Mouse (Mus musculus) neural tube, embryonic 12.5 days (tissue): Measurements from ENCODE around the gene Sdk2. TPM values are rescaled to one million over a fixed set of nuclear protein-coding genes. Genes with fewer than 3 reads are reported as not detected.

Experiments
- ATAC-seq: fragments of 200-750 bp; cut with Nextera tagmentation; 2 replicates; pipeline ENCODE4 v1.8.0; 2017; ENCODE audit warnings: low read depth, mild to moderate bottlenecking, moderate TSS enrichment, moderate library complexity; ENCODE audit not compliant: low FRiP score
- H3K27ac ChIP-seq: fragments of 300-500 bp; sonication (generic); 2 replicates; pipeline ENCODE4 v1.5.1; 2016
- H3K27me3 ChIP-seq: fragments of 300-500 bp; sonication (generic); replicated peaks from 2 replicates; pipeline ENCODE4 v1.6.1; 2016; ENCODE audit warnings: mild to moderate bottlenecking
- H3K36me3 ChIP-seq: fragments of 300-500 bp; sonication (generic); 2 replicates; pipeline ENCODE4 v1.6.1; 2016; ENCODE audit warnings: mild to moderate bottlenecking
- H3K4me1 ChIP-seq: fragments of 300-500 bp; sonication (generic); 2 replicates; pipeline ENCODE4 v1.6.1; 2016
- H3K4me2 ChIP-seq: fragments of 300-500 bp; sonication (generic); replicated peaks from 2 replicates; pipeline ENCODE4 v1.6.1; 2016; ENCODE audit warnings: mild to moderate bottlenecking
- H3K4me3 ChIP-seq: fragments of 300-500 bp; sonication (generic); 2 replicates; pipeline ENCODE4 v1.5.1; 2016
- H3K9ac ChIP-seq: fragments of 300-500 bp; sonication (generic); 2 replicates; pipeline ENCODE4 v1.6.1; 2016; ENCODE audit warnings: mild to moderate bottlenecking
- H3K9me3 ChIP-seq: fragments of 300-500 bp; sonication (generic); 2 replicates; pipeline ENCODE4 v1.6.1; 2016; ENCODE audit warnings: mild to moderate bottlenecking
- WGBS: fragments of 180-500 bp; shearing (Covaris S2); methylation state at CpG from one replicate; pipeline ENCODE4 v1.1.7; 2016; 5-methylcytosine and 5-hydroxymethylcytosine counted together
- polyA plus RNA-seq: library from polyadenylated mRNA; unstranded; fragments of >200 nt; fragmentation: Nextera tagmentation; extraction: Ambion mirVana; gene quantifications from 2 replicates; pipeline ENCODE4 v1.2.1, GENCODE M21; 2016

The Sdk2 gene
- polyA plus RNA-seq, 1 experiment from 2014 or later: 7.1 TPM

- peaks cover 24% of the 10 kb centered on the region for H3K36me3 ChIP-seq
- ATAC-seq: no peak
- peaks cover 60% of the 10 kb centered on the region for H3K4me1 ChIP-seq
- H3K4me2 ChIP-seq: no peak overlapping the region
- no peaks in the 10 kb centered on the region for H3K27me3 ChIP-seq
- H3K27ac ChIP-seq: no peak overlapping the region
- no peak overlapping the region for H3K9ac ChIP-seq
- H3K9me3 ChIP-seq: no peaks in the 10 kb centered on the region; the same call in 1 of the 2 replicates
- 80% methylated on average over 8 of the region's 8 CpGs for WGBS
- H3K4me3 ChIP-seq: no peak overlapping the region
Measured at GRCm38 (mm10) chr11:113737912-113738311, 328.9 kb downstream of the Sdk2 start.

GRCm38 (mm10) chr11:113737553-113737854 lies 329.3 kb downstream of the Sdk2 start:
- no peak for ATAC-seq
- H3K9me3 ChIP-seq: no peaks in the 10 kb centered on the region
- WGBS: 94% methylated on average over 3 of the region's 3 CpGs
- H3K4me1 ChIP-seq: peaks cover 60% of the 10 kb centered on the region
- H3K27me3 ChIP-seq: no peaks in the 10 kb centered on the region
- peaks cover 21% of the 10 kb centered on the region for H3K36me3 ChIP-seq
- H3K4me2 ChIP-seq: no peak overlapping the region
- no peak overlapping the region for H3K4me3 ChIP-seq
- H3K27ac ChIP-seq: no peak overlapping the region
- H3K9ac ChIP-seq: no peak overlapping the region

- Histone ChIP-seq H3K4me3 (no peak overlapping the region), H3K27me3 (no peaks in the 10 kb centered on the region), H3K9ac (no peak overlapping the region), H3K4me2 (no peak overlapping the region), H3K36me3 (peaks cover 16% of the 10 kb centered on the region), H3K4me1 (peaks cover 60% of the 10 kb centered on the region), H3K9me3 (no peaks in the 10 kb centered on the region), H3K27ac (no peak overlapping the region)
- ATAC-seq: no peak
- WGBS: 80% methylated on average over 11 of the region's 11 CpGs
Measured at GRCm38 (mm10) chr11:113736848-113737552, 329.8 kb downstream of the Sdk2 start.

DNA sequence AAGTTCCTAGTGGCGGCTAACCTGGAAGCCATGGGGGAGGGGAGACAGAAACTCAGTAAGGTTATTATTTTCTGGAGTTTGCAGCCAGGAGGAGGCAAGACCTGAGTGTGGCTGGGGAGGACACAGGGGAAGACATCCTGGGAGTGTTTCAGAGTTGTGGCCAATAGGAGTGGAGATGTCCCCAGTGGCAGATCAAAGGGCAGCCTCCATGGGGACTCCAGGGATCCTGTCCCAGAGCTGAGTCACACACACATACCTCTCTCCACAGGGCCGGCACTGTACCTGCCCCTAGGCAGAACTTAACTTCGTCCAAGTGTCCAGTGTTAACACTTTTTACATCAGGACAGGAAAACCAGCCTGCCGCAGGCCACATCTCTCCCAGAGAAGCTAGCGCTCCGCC lies 331.7 kb downstream of the Sdk2 start:
- no peak overlapping the region for H3K9ac ChIP-seq
- no peak overlapping the region for H3K4me2 ChIP-seq
- no peak overlapping the region for H3K4me3 ChIP-seq
- ATAC-seq: no peak
- no peaks in the 10 kb centered on the region for H3K9me3 ChIP-seq
- WGBS: 71% methylated on average over 6 of the region's 6 CpGs
- no peak overlapping the region for H3K27ac ChIP-seq
- peaks cover 3% of the 10 kb centered on the region for H3K36me3 ChIP-seq
- H3K27me3 ChIP-seq: no peaks in the 10 kb centered on the region
- H3K4me1 ChIP-seq: peaks cover 55% of the 10 kb centered on the region

GRCm38 (mm10) chr11:113733631-113734364 lies 333.0 kb downstream of the Sdk2 start:
- peaks cover 49% of the 10 kb centered on the region for H3K4me1 ChIP-seq
- no peak overlapping the region; the same call in 1 of the 2 replicates for H3K9ac ChIP-seq

GRCm38 (mm10) chr11:113731945-113732612 lies 334.8 kb downstream of the Sdk2 start:
- H3K4me2 ChIP-seq: no peak overlapping the region
- H3K36me3 ChIP-seq: peaks cover 24% of the 10 kb centered on the region
- WGBS: 94% methylated on average over 10 of the region's 10 CpGs
- H3K27ac ChIP-seq: no peak overlapping the region
- H3K4me3 ChIP-seq: no peak overlapping the region
- H3K4me1 ChIP-seq: peaks cover 45% of the 10 kb centered on the region
- no peaks in the 10 kb centered on the region for H3K27me3 ChIP-seq
- H3K9ac ChIP-seq: 0 out of 2 replicates have a peak overlapping the region, but pooled peaks have one; percentile 21
- no peaks in the 10 kb centered on the region for H3K9me3 ChIP-seq
- no peak for ATAC-seq

More at GRCm38 (mm10) chr11:113733631-113734364, 333.0 kb downstream of the Sdk2 start:
- WGBS: 52% methylated on average over 6 of the region's 6 CpGs
- no peak overlapping the region for H3K27ac ChIP-seq
- peaks cover 7% of the 10 kb centered on the region for H3K36me3 ChIP-seq
- H3K9me3 ChIP-seq: no peaks in the 10 kb centered on the region
- no peaks in the 10 kb centered on the region for H3K27me3 ChIP-seq
- H3K4me3 ChIP-seq: no peak overlapping the region
- ATAC-seq: peak; percentile 27; the same call in 1 of the 2 replicates
- H3K4me2 ChIP-seq: no peak overlapping the region; the same call in 1 of the 2 replicates

DNA sequence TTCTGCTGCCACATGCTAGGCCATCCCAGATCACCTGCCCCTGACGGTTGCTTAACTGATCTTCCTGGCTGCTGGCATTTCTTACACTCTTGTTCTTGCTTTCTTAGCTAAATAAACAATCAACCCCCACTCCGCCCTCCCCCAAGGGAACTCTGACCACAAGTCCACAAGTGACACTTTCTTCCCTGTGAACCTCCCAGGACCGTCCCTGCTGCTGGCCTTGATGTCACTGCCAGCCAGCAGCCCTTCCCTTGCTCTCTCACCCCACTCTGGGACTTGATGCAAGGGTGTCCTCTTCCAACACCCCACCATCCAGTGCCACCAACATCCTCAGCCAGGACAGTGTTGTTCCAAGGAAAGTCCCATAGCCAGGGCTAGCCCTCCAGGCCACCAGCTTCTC lies 336.0 kb downstream of the Sdk2 start:
- H3K4me1 ChIP-seq: peaks cover 47% of the 10 kb centered on the region
- H3K27me3 ChIP-seq: no peaks in the 10 kb centered on the region
- H3K9ac ChIP-seq: no peak overlapping the region
- H3K9me3 ChIP-seq: no peaks in the 10 kb centered on the region
- no peak overlapping the region for H3K4me2 ChIP-seq
- H3K4me3 ChIP-seq: no peak overlapping the region
- peaks cover 36% of the 10 kb centered on the region for H3K36me3 ChIP-seq
- no peak overlapping the region for H3K27ac ChIP-seq
- 80% methylated on average over 3 of the region's 3 CpGs for WGBS
- ATAC-seq: no peak

GRCm38 (mm10) chr11:113729917-113730316 lies 336.9 kb downstream of the Sdk2 start:
- H3K4me1 ChIP-seq: peaks cover 45% of the 10 kb centered on the region
- no peak for ATAC-seq
- peaks cover 46% of the 10 kb centered on the region for H3K36me3 ChIP-seq
- 71% methylated on average over 8 of the region's 8 CpGs for WGBS
- no peaks in the 10 kb centered on the region for H3K27me3 ChIP-seq
- H3K9ac ChIP-seq: no peak overlapping the region
- no peaks in the 10 kb centered on the region for H3K9me3 ChIP-seq
- no peak overlapping the region for H3K27ac ChIP-seq
- no peak overlapping the region for H3K4me3 ChIP-seq
- H3K4me2 ChIP-seq: no peak overlapping the region

DNA sequence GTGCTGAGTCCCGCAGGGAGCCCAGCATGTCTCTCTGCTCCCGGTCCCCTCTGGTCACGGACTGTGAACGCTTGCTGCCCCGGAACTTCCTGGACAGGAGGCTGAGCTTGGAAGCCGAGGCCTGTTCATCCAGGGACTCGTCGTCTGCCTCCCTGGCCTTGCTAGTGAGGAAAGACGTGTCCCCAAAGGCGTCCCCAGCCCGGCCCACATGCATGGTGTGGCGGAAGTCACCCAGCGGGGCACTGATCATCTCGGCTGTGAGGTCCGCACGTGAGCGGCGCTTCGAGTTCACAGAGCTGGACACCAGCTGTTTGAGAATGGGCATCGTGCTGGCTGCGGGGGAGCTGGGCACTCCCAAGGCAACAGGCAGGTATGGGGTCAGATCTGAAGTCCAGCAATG lies 337.6 kb downstream of the Sdk2 start:
- Histone ChIP-seq H3K9ac (no peak overlapping the region), H3K4me2 (no peak overlapping the region), H3K27me3 (no peaks in the 10 kb centered on the region), H3K9me3 (no peaks in the 10 kb centered on the region), H3K4me1 (peaks cover 39% of the 10 kb centered on the region), H3K4me3 (no peak overlapping the region), H3K36me3 (peaks cover 49% of the 10 kb centered on the region), H3K27ac (no peak overlapping the region)
- no peak for ATAC-seq
- 81% methylated on average over 21 of the region's 21 CpGs for WGBS

DNA sequence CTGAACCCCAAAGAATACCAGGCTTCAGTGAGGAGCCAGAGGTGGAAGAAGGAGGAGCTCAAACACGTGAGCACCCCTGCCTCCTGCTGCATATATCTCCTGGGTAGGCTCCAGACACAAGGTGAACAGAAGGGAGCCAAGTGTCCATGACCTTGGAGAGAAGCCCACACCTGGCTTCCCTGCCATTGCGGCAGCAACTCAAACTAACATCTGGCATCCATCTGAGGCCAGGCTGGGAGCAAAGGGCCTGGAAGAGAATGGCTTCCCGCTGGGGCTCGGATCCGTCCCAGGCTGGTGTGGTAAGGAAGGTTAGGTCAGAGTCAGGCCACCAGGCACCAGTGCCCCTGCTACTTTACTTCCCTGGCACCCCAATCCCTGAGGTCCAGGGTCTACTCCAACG lies 338.9 kb downstream of the Sdk2 start:
- Histone ChIP-seq H3K9ac (no peak overlapping the region), H3K27ac (no peak overlapping the region), H3K9me3 (no peaks in the 10 kb centered on the region), H3K36me3 (peaks cover 49% of the 10 kb centered on the region), H3K27me3 (no peaks in the 10 kb centered on the region), H3K4me1 (peaks cover 28% of the 10 kb centered on the region), H3K4me3 (no peak overlapping the region), H3K4me2 (no peak overlapping the region)
- 73% methylated on average over 6 of the region's 6 CpGs for WGBS
- ATAC-seq: no peak

- WGBS: 84% methylated on average over 14 of the region's 14 CpGs
- H3K9ac ChIP-seq: no peak overlapping the region
- peaks cover 49% of the 10 kb centered on the region for H3K36me3 ChIP-seq
- peaks cover 28% of the 10 kb centered on the region for H3K4me1 ChIP-seq
- no peaks in the 10 kb centered on the region for H3K27me3 ChIP-seq
- H3K27ac ChIP-seq: no peak overlapping the region
- H3K9me3 ChIP-seq: no peaks in the 10 kb centered on the region
- ATAC-seq: no peak
- H3K4me3 ChIP-seq: no peak overlapping the region
- H3K4me2 ChIP-seq: no peak overlapping the region
Measured at GRCm38 (mm10) chr11:113726994-113727888, 339.6 kb downstream of the Sdk2 start.
